15 mouse cellular contexts compared by ENCODE assay signal in genomic region chr6:144312282-144312780, GRCm38 (mm10).
DNase-seq lines count a peak whose midpoint lies in the region; ATAC-seq and TF ChIP-seq lines count a peak whose summit lies in the region.
"Had no signal": no experiment of that assay in that cellular context is flagged by ENCODE, and none has a peak within 500 bp of the region (broad histone marks: within the 10 kb centered on the region; RNA-seq: fewer than 3 reads in every experiment).

No protein-coding gene starts in this region.

- 80% methylated on average over 7 of the region's 7 CpGs for whole genome bisulfite sequencing in forebrain, embryonic 10.5 days
- WGBS in forebrain, embryonic 11.5 days, result 66% methylated on average over 7 of the region's 7 CpGs
- 33% methylated on average over 7 of the region's 7 CpGs for WGBS in forebrain, postnatal 0 days
- 70% methylated on average over 7 of the region's 7 CpGs for WGBS in liver, embryonic 13.5 days (ENCODE audit: insufficient replicate concordance)

- no peaks in the 10 kb centered on the region for H3K36me3 ChIP-seq in forebrain, embryonic 10.5 days (replicated peaks)
- no peaks in the 10 kb centered on the region for H3K36me3 ChIP-seq in forebrain, embryonic 11.5 days (ENCODE audit: control insufficient read depth, insufficient read depth, low read length)
- no peaks in the 10 kb centered on the region for H3K36me3 ChIP-seq in forebrain, postnatal 0 days (ENCODE audit: insufficient read depth)
- H3K36me3 ChIP-seq in liver, embryonic 13.5 days, result no peaks in the 10 kb centered on the region
- H3K36me3 ChIP-seq: heart, embryonic 13.5 days had no signal

- no peak for DNase-seq in forebrain, embryonic 10.5 days (ENCODE audit: extremely low spot score, low spot score)
- no peak for DNase-seq in forebrain, embryonic 11.5 days (ENCODE audit: low spot score)
- DNase-seq in brain, embryonic 14.5 days (ENCODE audit: low read depth), result peak; percentile 71
- no peak for DNase-seq in forebrain, postnatal 0 days
- DNase-seq in liver, embryonic 13.5 days, result no peak
- DNase-seq in right cerebral cortex, postnatal 14 days, result no peak
- DNase-seq in layer of hippocampus, adult 2 months (ENCODE audit: low spot score in 2 of 2), result no peak
- DNase-seq in urinary bladder, postnatal 36 days (ENCODE audit: low spot score in 2 of 2), result no peak
- DNase-seq: cerebellum, adult 11 months; heart, postnatal 4 days; kidney, adult 11 months; right cerebral cortex, postnatal 4 days had no signal

- ATAC-seq in forebrain, embryonic 11.5 days (replicated peaks; ENCODE audit: low FRiP score), result no peak
- ATAC-seq in forebrain, postnatal 0 days, result peak; percentile 39; the same call in 1 of the 2 replicates
- ATAC-seq in liver, embryonic 13.5 days (ENCODE audit: low read depth), result no peak
- ATAC-seq: activated CD4-positive, CD25-positive, alpha-beta regulatory T cell, adult 4 months had no signal

- no peak overlapping the region for H3K4me3 ChIP-seq in forebrain, embryonic 10.5 days
- no peak overlapping the region for H3K4me3 ChIP-seq in forebrain, embryonic 11.5 days (ENCODE audit: low read depth, low read length)
- no peak overlapping the region for H3K4me3 ChIP-seq in forebrain, postnatal 0 days (ENCODE audit: low read depth, low read length)
- no peak overlapping the region for H3K4me3 ChIP-seq in liver, embryonic 13.5 days (replicated peaks)
- no peak overlapping the region for H3K4me3 ChIP-seq in layer of hippocampus, adult 2 months
- H3K4me3 ChIP-seq: heart, embryonic 13.5 days; megakaryocyte, embryonic 14.5 days had no signal

- H3K27ac ChIP-seq in forebrain, embryonic 10.5 days, result peak overlapping the region; percentile 44; the same call in 1 of the 2 replicates
- no peak overlapping the region for H3K27ac ChIP-seq in forebrain, embryonic 11.5 days (ENCODE audit: low read depth, low read length)
- H3K27ac ChIP-seq in forebrain, postnatal 0 days (ENCODE audit: low read depth, low read length), result peak overlapping the region; percentile 50; the same call in 1 of the 2 replicates
- H3K27ac ChIP-seq in liver, embryonic 13.5 days, result peak overlapping the region; percentile 23; the same call in 1 of the 2 replicates
- no peak overlapping the region for H3K27ac ChIP-seq in layer of hippocampus, adult 2 months
- H3K27ac ChIP-seq: heart, embryonic 13.5 days had no signal

- H3K9ac ChIP-seq in forebrain, embryonic 11.5 days (ENCODE audit: low read length), result no peak overlapping the region
- H3K9ac ChIP-seq in forebrain, postnatal 0 days, result no peak overlapping the region
- no peak overlapping the region for H3K9ac ChIP-seq in liver, embryonic 13.5 days
- H3K9ac ChIP-seq: heart, embryonic 13.5 days had no signal

- no peak overlapping the region for H3K4me2 ChIP-seq in forebrain, embryonic 11.5 days (ENCODE audit: low read depth, low read length, severe bottlenecking)
- no peak overlapping the region for H3K4me2 ChIP-seq in forebrain, postnatal 0 days (ENCODE audit: low read depth)
- no peak overlapping the region for H3K4me2 ChIP-seq in liver, embryonic 13.5 days
- H3K4me2 ChIP-seq: heart, embryonic 13.5 days had no signal

- H3K4me1 ChIP-seq in forebrain, embryonic 10.5 days, result peaks cover 24% of the 10 kb centered on the region
- peaks cover 6% of the 10 kb centered on the region for H3K4me1 ChIP-seq in forebrain, embryonic 11.5 days (replicated peaks; ENCODE audit: control insufficient read depth, insufficient read depth, low read length)
- no peaks in the 10 kb centered on the region; the same call in 1 of the 2 replicates for H3K4me1 ChIP-seq in forebrain, postnatal 0 days (ENCODE audit: insufficient read depth)
- H3K4me1 ChIP-seq in liver, embryonic 13.5 days (replicated peaks), result no peaks in the 10 kb centered on the region
- H3K4me1 ChIP-seq: heart, embryonic 13.5 days; megakaryocyte, embryonic 14.5 days had no signal

- no peaks in the 10 kb centered on the region for H3K27me3 ChIP-seq in forebrain, embryonic 10.5 days (ENCODE audit: poor library complexity, severe bottlenecking)
- H3K27me3 ChIP-seq in forebrain, embryonic 11.5 days (ENCODE audit: control insufficient read depth, insufficient read depth, low read length), result no peaks in the 10 kb centered on the region
- H3K27me3 ChIP-seq in forebrain, postnatal 0 days (ENCODE audit: insufficient read depth, low read length), result no peaks in the 10 kb centered on the region
- no peaks in the 10 kb centered on the region for H3K27me3 ChIP-seq in liver, embryonic 13.5 days
- H3K27me3 ChIP-seq: heart, embryonic 13.5 days had no signal

- TF ChIP-seq CTCF in brain, embryonic 14.5 days (IDR thresholded peaks at IDR 0.05; ENCODE audit: borderline replicate concordance, extremely low read depth, insufficient read depth, insufficient read length), result no peak
- TF ChIP-seq CTCF in forebrain, postnatal 0 days (IDR thresholded peaks at IDR 0.05; ENCODE audit: low read depth), result no peak
- no peak for TF ChIP-seq CTCF in layer of hippocampus, adult 2 months (conservative IDR thresholded peaks at IDR 0.05)

- peaks cover 4% of the 10 kb centered on the region for H3K9me3 ChIP-seq in forebrain, embryonic 10.5 days
- H3K9me3 ChIP-seq in forebrain, embryonic 11.5 days (ENCODE audit: control insufficient read depth, low read length), result no peaks in the 10 kb centered on the region
- H3K9me3 ChIP-seq in forebrain, postnatal 0 days (ENCODE audit: low read length), result no peaks in the 10 kb centered on the region
- H3K9me3 ChIP-seq in liver, embryonic 13.5 days (replicated peaks), result no peaks in the 10 kb centered on the region
- H3K9me3 ChIP-seq: heart, embryonic 13.5 days had no signal

- TF ChIP-seq POLR2A in brain, embryonic 14.5 days (IDR thresholded peaks at IDR 0.05; ENCODE audit: borderline replicate concordance, extremely low read depth, insufficient read depth, insufficient read length, poor library complexity, severe bottlenecking), result no peak

Comparison
In these comparisons a context has a peak if more than half of its experiments do, and no peak if none do; other contexts are left out.
1. H3K27ac ChIP-seq: peak in forebrain, embryonic 10.5 days (single experiment), forebrain, postnatal 0 days (single experiment) and liver, embryonic 13.5 days (single experiment); none in forebrain, embryonic 11.5 days (single experiment) and layer of hippocampus, adult 2 months (single experiment).